Mouse (Mus musculus): ENCODE measurements around the gene Tmem240. TPM values are rescaled to one million over a fixed set of nuclear protein-coding genes. Genes with fewer than 3 reads are reported as not detected.

Tmem240 gene
- polyA plus RNA-seq, 1 experiment from 2014 or later: 1.3 TPM

DNA sequence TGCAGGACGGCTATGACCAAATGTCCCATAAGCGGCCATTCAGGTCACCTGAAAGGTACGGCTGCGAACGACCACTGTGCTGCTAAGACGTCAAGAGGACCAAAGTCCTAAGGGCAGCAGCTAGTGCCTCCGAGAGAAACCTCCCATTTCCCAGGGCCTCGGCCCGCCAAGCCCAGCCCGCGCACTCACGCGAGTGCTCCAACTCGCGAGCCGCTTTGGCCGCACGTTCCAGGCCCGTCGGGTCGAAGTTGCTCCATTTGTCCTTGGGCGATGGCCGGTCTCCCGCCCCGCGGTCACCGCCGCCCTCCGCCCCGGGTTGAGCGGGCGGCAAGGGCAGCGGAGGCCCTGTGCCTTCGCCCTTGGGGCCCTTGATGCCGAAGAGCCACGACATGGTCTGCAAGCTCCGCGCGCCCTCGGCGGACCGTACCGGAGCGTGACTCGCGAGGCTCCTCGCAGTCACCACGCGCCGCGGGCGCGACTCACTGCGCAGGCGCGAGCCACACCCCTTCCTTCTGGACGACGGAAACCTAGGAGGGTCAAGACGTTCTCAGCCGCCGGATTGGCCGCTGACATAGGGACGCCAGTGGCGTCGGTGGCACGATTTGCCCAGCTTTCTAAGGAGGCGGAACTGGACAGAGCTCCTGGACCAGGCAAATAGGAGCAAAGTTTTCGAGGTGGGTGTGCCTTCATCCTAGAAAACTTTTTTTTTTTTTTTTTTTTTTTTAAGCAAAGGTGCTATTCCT, 26.2 kb downstream of the Tmem240 start, which contains the start of gene Atad3a:
Atad3a (minus strand) TSS at position 481 of the 743 bp plus-strand sequence.
- peak within 1 kb of the TSS; percentile 88 for H3K4me2 ChIP-seq
- peak within 1 kb of the TSS; percentile 60 for H3K27ac ChIP-seq
- no peaks in the 10 kb centered on the region for H3K27me3 ChIP-seq
- H3K36me3 ChIP-seq: peaks cover 19% of the 10 kb centered on the region
- peak; percentile 94 for ATAC-seq (ENCODE audit: insufficient number of reproducible peaks, low FRiP score, low TSS enrichment, low read depth)
- peak within 1 kb of the TSS; percentile 87 for H3K4me3 ChIP-seq
- under 1% methylated on average over 68 of the region's 68 CpGs for WGBS
- H3K9me3 ChIP-seq: no peaks in the 10 kb centered on the region
- H3K4me1 ChIP-seq: peaks cover 29% of the 10 kb centered on the region
- H3K9ac ChIP-seq: peak within 1 kb of the TSS; percentile 83

GRCm38 (mm10) chr4:155761356-155762099, 26.9 kb downstream of the Tmem240 start:
- H3K27me3 ChIP-seq: no peaks in the 10 kb centered on the region
- peak overlapping the region; percentile 87 for H3K4me3 ChIP-seq
- ATAC-seq (ENCODE audit: insufficient number of reproducible peaks, low FRiP score, low TSS enrichment, low read depth): peak; percentile 9; the same call in 1 of the 2 replicates
- no peaks in the 10 kb centered on the region for H3K9me3 ChIP-seq
- H3K27ac ChIP-seq: peak overlapping the region; percentile 43
- peak overlapping the region; percentile 57 for H3K9ac ChIP-seq
- H3K4me2 ChIP-seq: peak overlapping the region; percentile 88
- 2% methylated on average over 28 of the region's 28 CpGs for WGBS
- H3K36me3 ChIP-seq: peaks cover 11% of the 10 kb centered on the region
- peaks cover 29% of the 10 kb centered on the region for H3K4me1 ChIP-seq

- ATAC-seq (ENCODE audit: insufficient number of reproducible peaks, low FRiP score, low TSS enrichment, low read depth): no peak
- H3K4me1 ChIP-seq: peaks cover 29% of the 10 kb centered on the region
- H3K9ac ChIP-seq: no peak overlapping the region
- no peak overlapping the region for H3K4me2 ChIP-seq
- H3K27ac ChIP-seq: no peak overlapping the region
- WGBS: 81% methylated on average over 3 of the region's 3 CpGs
- no peaks in the 10 kb centered on the region for H3K27me3 ChIP-seq
- 0 out of 2 replicates have a peak, but pooled peaks cover 6% of the 10 kb centered on the region for H3K36me3 ChIP-seq
- no peaks in the 10 kb centered on the region for H3K9me3 ChIP-seq
- H3K4me3 ChIP-seq: no peak overlapping the region
Measured at GRCm38 (mm10) chr4:155762357-155762756, 27.8 kb downstream of the Tmem240 start.

- peak overlapping the region; percentile 79; the same call in 1 of the 2 replicates for H3K27ac ChIP-seq
- no peak for ATAC-seq (ENCODE audit: insufficient number of reproducible peaks, low FRiP score, low TSS enrichment, low read depth)
- peak overlapping the region; percentile 53 for H3K4me3 ChIP-seq
- H3K36me3 ChIP-seq: no peaks in the 10 kb centered on the region
- no peaks in the 10 kb centered on the region for H3K9me3 ChIP-seq
- peak overlapping the region; percentile 69 for H3K9ac ChIP-seq
- 54% methylated on average over 5 of the region's 5 CpGs for WGBS
- H3K27me3 ChIP-seq: 0 out of 2 replicates have a peak, but pooled peaks cover 6% of the 10 kb centered on the region
- peaks cover 33% of the 10 kb centered on the region for H3K4me1 ChIP-seq
- peak overlapping the region; percentile 80 for H3K4me2 ChIP-seq
Measured at GRCm38 (mm10) chr4:155769496-155769879, 34.9 kb downstream of the Tmem240 start.

- Histone ChIP-seq H3K4me2 (peak overlapping the region; percentile 80), H3K36me3 (no peaks in the 10 kb centered on the region), H3K9me3 (no peaks in the 10 kb centered on the region), H3K4me3 (peak overlapping the region; percentile 53), H3K27me3 (0 out of 2 replicates have a peak, but pooled peaks cover 6% of the 10 kb centered on the region), H3K27ac (peak overlapping the region; percentile 79), H3K4me1 (peaks cover 37% of the 10 kb centered on the region), H3K9ac (peak overlapping the region; percentile 69)
- peak; percentile 77 for ATAC-seq (ENCODE audit: insufficient number of reproducible peaks, low FRiP score, low TSS enrichment, low read depth)
- WGBS: under 1% methylated on average over 39 of the region's 39 CpGs
Measured at GRCm38 (mm10) chr4:155769880-155770512, 35.4 kb downstream of the Tmem240 start.

- 37% methylated on average over 24 of the region's 24 CpGs for WGBS
Measured at GRCm38 (mm10) chr4:155770626-155771025, 36.0 kb downstream of the Tmem240 start.

GRCm38 (mm10) chr4:155771706-155772105, 37.1 kb downstream of the Tmem240 start:
- no peak overlapping the region for H3K27ac ChIP-seq
- no peaks in the 10 kb centered on the region for H3K9me3 ChIP-seq
- H3K27me3 ChIP-seq: 0 out of 2 replicates have a peak, but pooled peaks cover 6% of the 10 kb centered on the region
- no peak overlapping the region for H3K4me3 ChIP-seq
- no peak overlapping the region for H3K9ac ChIP-seq
- no peak for ATAC-seq (ENCODE audit: insufficient number of reproducible peaks, low FRiP score, low TSS enrichment, low read depth)
- H3K36me3 ChIP-seq: no peaks in the 10 kb centered on the region
- peaks cover 51% of the 10 kb centered on the region for H3K4me1 ChIP-seq
- WGBS: 81% methylated on average over 2 of the region's 2 CpGs
- no peak overlapping the region for H3K4me2 ChIP-seq

More at GRCm38 (mm10) chr4:155770626-155771025, 36.0 kb downstream of the Tmem240 start:
- 0 out of 2 replicates have a peak overlapping the region, but pooled peaks have one; percentile 79 for H3K27ac ChIP-seq
- 0 out of 2 replicates have a peak, but pooled peaks cover 6% of the 10 kb centered on the region for H3K27me3 ChIP-seq
- H3K36me3 ChIP-seq: no peaks in the 10 kb centered on the region
- no peak for ATAC-seq (ENCODE audit: insufficient number of reproducible peaks, low FRiP score, low TSS enrichment, low read depth)
- H3K4me3 ChIP-seq: peak overlapping the region; percentile 53
- peaks cover 44% of the 10 kb centered on the region for H3K4me1 ChIP-seq
- peak overlapping the region; percentile 69 for H3K9ac ChIP-seq
- H3K4me2 ChIP-seq: peak overlapping the region; percentile 80
- no peaks in the 10 kb centered on the region for H3K9me3 ChIP-seq

DNA sequence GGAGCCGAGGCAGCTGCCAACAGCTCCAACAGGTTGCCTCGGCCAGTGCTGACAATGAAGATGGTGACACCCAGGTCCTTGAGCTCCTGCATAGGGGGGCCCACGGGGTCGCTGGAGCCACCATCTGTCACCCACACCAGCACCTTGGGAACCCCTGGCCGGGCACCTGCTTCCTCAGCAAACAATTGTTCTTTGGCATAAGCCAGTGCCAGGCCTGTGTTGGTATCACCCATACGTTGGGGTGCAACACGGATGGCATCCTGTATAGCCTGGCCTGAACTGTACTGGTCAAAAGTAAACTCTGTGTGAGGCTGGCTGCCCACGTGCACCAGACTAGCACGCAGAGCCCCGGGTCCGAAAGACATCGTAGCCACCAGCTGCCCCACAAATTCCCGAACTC, 38.2 kb downstream of the Tmem240 start:
- H3K27me3 ChIP-seq: 0 out of 2 replicates have a peak, but pooled peaks cover 6% of the 10 kb centered on the region
- H3K9ac ChIP-seq: no peak overlapping the region
- H3K4me2 ChIP-seq: no peak overlapping the region
- WGBS: 81% methylated on average over 13 of the region's 13 CpGs
- H3K27ac ChIP-seq: no peak overlapping the region
- no peaks in the 10 kb centered on the region for H3K9me3 ChIP-seq
- H3K36me3 ChIP-seq: no peaks in the 10 kb centered on the region
- H3K4me3 ChIP-seq: no peak overlapping the region
- peaks cover 55% of the 10 kb centered on the region for H3K4me1 ChIP-seq
- ATAC-seq (ENCODE audit: insufficient number of reproducible peaks, low FRiP score, low TSS enrichment, low read depth): no peak

- 0 out of 2 replicates have a peak overlapping the region, but pooled peaks have one; percentile 26 for H3K9ac ChIP-seq
- H3K4me2 ChIP-seq: peak overlapping the region; percentile 85
- WGBS: 34% methylated on average over 5 of the region's 5 CpGs
- peaks cover 55% of the 10 kb centered on the region for H3K4me1 ChIP-seq
- H3K4me3 ChIP-seq: peak overlapping the region; percentile 47
- H3K36me3 ChIP-seq: no peaks in the 10 kb centered on the region
- ATAC-seq (ENCODE audit: insufficient number of reproducible peaks, low FRiP score, low TSS enrichment, low read depth): no peak
- H3K27me3 ChIP-seq: 0 out of 2 replicates have a peak, but pooled peaks cover 6% of the 10 kb centered on the region
- H3K9me3 ChIP-seq: no peaks in the 10 kb centered on the region
- H3K27ac ChIP-seq: no peak overlapping the region
Measured at GRCm38 (mm10) chr4:155773335-155774078, 38.9 kb downstream of the Tmem240 start.

GRCm38 (mm10) chr4:155774280-155774754, 39.7 kb downstream of the Tmem240 start, which contains the start of gene Vwa1:
Gene Vwa1, minus strand, starts transcription at chr4:155774698.
- Histone ChIP-seq H3K4me1 (peaks cover 52% of the 10 kb centered on the region), H3K4me2 (peak within 1 kb of the TSS; percentile 85), H3K9ac (0 out of 2 replicates have a peak within 1 kb of the TSS, but pooled peaks have one; percentile 26), H3K27ac (peak within 1 kb of the TSS; percentile 73), H3K4me3 (peak within 1 kb of the TSS; percentile 47), H3K9me3 (no peaks in the 10 kb centered on the region), H3K36me3 (no peaks in the 10 kb centered on the region), H3K27me3 (0 out of 2 replicates have a peak, but pooled peaks cover 6% of the 10 kb centered on the region)
- peak; percentile 78 for ATAC-seq (ENCODE audit: insufficient number of reproducible peaks, low FRiP score, low TSS enrichment, low read depth)
- WGBS: under 1% methylated on average over 35 of the region's 35 CpGs
